Mouse (Mus musculus) natural killer cell, adult 2 months (primary cell): Measurements from ENCODE around the gene Klk1b8.
"Not testable (repeated sequence)": the region's sequence is repeated elsewhere in the genome, so short reads cannot be mapped to it uniquely, and the experiment has no call there.

Source experiments
- DNase-seq, 2 experiments: peaks; one replicate each; pipeline ENCODE4 v3.0.0; 2022; ENCODE audit warnings: low spot score in 2 of 2

The Klk1b8 gene

GRCm38 (mm10) chr7:43995577-43995976, 45.1 kb downstream of the Klk1b8 start, which contains the start of gene Klk1b11:
Klk1b11 (plus strand) TSS chr7:43995877.
- not testable (repeated sequence) for DNase-seq
